Mouse (Mus musculus): Measurements from ENCODE around the gene Slit3. TPM values are rescaled to one million over a fixed set of nuclear protein-coding genes. Genes with fewer than 3 reads are reported as not detected.

Gene Slit3
- total and polyA plus RNA-seq, 3 experiments = 0.55 to 4.8 (median 2.8) TPM

DNA sequence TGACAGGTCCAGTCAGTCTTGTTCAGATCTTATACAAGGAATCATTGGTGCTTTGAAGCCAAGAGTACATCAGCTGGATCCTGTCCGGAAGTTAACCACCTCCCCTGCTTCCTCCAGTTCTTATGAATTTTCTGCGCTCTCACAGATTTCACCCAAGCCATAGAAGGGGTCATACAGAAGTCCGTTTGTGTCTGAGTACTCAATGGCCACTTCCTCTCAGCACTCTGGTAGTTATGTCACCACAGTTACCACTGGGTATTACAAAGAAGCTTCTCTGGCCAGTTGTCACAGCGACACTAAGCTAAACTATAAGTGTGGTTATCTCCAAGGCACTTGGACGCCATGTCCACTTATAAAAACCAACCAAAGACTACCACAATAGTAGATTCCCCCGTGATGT lies 536.6 kb downstream of the Slit3 start:
- dilution Hi-C loops (cut with MboI; ENCODE audit: extremely low pct_ligation_motif_present, extremely low pct_unique_long_range_greater_than_20kb, low sequenced_read_pairs) = no loop called here
- Histone ChIP-seq H3K36me3 (replicated peaks in 1 of 2; ENCODE audit: control insufficient read depth in 1 of 2, insufficient read depth in 1 of 2, low read length in 1 of 2) (no peaks in the 10 kb centered on the region), H3K4me3 (replicated peaks in 1 of 3; ENCODE audit: low read depth in 2 of 3, low read length in 2 of 3, poor library complexity in 1 of 3) (no peak overlapping the region), H3K79me2 (replicated peaks; ENCODE audit: control insufficient read depth, extremely low read depth, insufficient read depth, poor library complexity, severe bottlenecking) (no peaks in the 10 kb centered on the region), H3K9ac (ENCODE audit: insufficient read depth, low read depth) (no peak overlapping the region), H3K27me3 (replicated peaks) (no peaks in the 10 kb centered on the region), H3K9me3 (replicated peaks; ENCODE audit: low read length) (no peaks in the 10 kb centered on the region), H3K4me2 (ENCODE audit: insufficient read depth, low read depth, poor library complexity, severe bottlenecking) (peak overlapping the region; percentile 51), H3K4me1 (ENCODE audit: control insufficient read depth in 1 of 2, insufficient read depth in 2 of 2) (peaks cover 3 to 24% of the 10 kb centered on the region in 2 experiments), H3K27ac (ENCODE audit: insufficient read depth, low read depth) (no peak overlapping the region)
- DNase-seq (ENCODE audit: extremely low read depth) = no peak
- in situ Hi-C loops (cut with MboI; ENCODE audit: low pct_ligation_motif_present, low pct_unique_long_range_greater_than_20kb, low sequenced_read_pairs) = loop anchor here (25.0 kb wide), 1 partner anchor 220 kb away; no protein-coding TSS in a partner anchor
- TF ChIP-seq E2F4 (IDR thresholded peaks at IDR 0.05; ENCODE audit: insufficient replicate concordance, low read depth, low read length) (no peak), KAT2A (IDR thresholded peaks at IDR 0.05; ENCODE audit: insufficient replicate concordance, low read length) (no peak), USF2 (conservative IDR thresholded peaks at IDR 0.05; ENCODE audit: low read depth, low read length) (no peak), CHD2 (IDR thresholded peaks at IDR 0.05; ENCODE audit: low read length) (no peak), ZNF384 (IDR thresholded peaks at IDR 0.05; ENCODE audit: low read depth, low read length) (no peak), SMC3 (IDR thresholded peaks at IDR 0.05; ENCODE audit: low read depth, low read length) (no peak), MXI1 (IDR thresholded peaks at IDR 0.05; ENCODE audit: low read depth, low read length) (no peak), SIN3A (IDR thresholded peaks at IDR 0.05; ENCODE audit: low read length) (no peak)

DNA sequence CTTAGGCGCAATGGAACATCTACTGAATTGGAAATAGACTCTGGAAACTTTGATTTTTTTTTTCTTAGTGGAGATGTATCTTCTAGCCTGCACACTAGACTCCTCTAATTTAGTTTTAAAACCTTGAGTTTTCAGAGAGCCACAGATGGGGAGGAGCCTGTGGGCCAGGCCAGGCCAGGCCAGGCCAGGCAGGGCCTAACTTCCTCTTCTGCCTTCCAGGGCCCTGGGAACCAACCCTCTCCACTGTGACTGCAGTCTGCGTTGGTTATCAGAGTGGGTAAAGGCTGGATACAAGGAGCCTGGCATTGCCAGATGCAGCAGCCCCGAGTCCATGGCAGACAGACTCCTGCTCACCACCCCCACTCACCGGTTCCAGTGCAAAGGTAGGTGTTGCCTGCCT lies 539.9 kb downstream of the Slit3 start:
- Histone ChIP-seq H3K9me3 (replicated peaks; ENCODE audit: low read length) (no peaks in the 10 kb centered on the region), H3K36me3 (replicated peaks in 1 of 2; ENCODE audit: control insufficient read depth in 1 of 2, insufficient read depth in 1 of 2, low read length in 1 of 2) (peaks cover 0 to 18% of the 10 kb centered on the region in 2 experiments), H3K9ac (ENCODE audit: insufficient read depth, low read depth) (no peak overlapping the region), H3K79me2 (replicated peaks; ENCODE audit: control insufficient read depth, extremely low read depth, insufficient read depth, poor library complexity, severe bottlenecking) (no peaks in the 10 kb centered on the region), H3K4me1 (ENCODE audit: control insufficient read depth in 1 of 2, insufficient read depth in 2 of 2) (peaks cover 3 to 32% of the 10 kb centered on the region in 2 experiments), H3K4me2 (ENCODE audit: insufficient read depth, low read depth, poor library complexity, severe bottlenecking) (no peak overlapping the region), H3K4me3 (replicated peaks in 1 of 3; ENCODE audit: low read depth in 2 of 3, low read length in 2 of 3, poor library complexity in 1 of 3) (peak overlapping the region in 1 of 3 experiments; percentile 47), H3K27me3 (replicated peaks) (no peaks in the 10 kb centered on the region), H3K27ac (ENCODE audit: insufficient read depth, low read depth) (no peak overlapping the region)
- dilution Hi-C loops (cut with MboI; ENCODE audit: extremely low pct_ligation_motif_present, extremely low pct_unique_long_range_greater_than_20kb, low sequenced_read_pairs) = no loop called here
- in situ Hi-C loops (cut with MboI; ENCODE audit: low pct_ligation_motif_present, low pct_unique_long_range_greater_than_20kb, low sequenced_read_pairs) = loop anchor here (25.0 kb wide), 1 partner anchor 224 kb away; no protein-coding TSS in a partner anchor
- TF ChIP-seq KAT2A (IDR thresholded peaks at IDR 0.05; ENCODE audit: insufficient replicate concordance, low read length) = no peak
- no peak for TF ChIP-seq CHD2 (IDR thresholded peaks at IDR 0.05; ENCODE audit: low read length)
- TF ChIP-seq MAX (IDR thresholded peaks at IDR 0.05; ENCODE audit: low read length) = no peak
- no peak for TF ChIP-seq MXI1 (IDR thresholded peaks at IDR 0.05; ENCODE audit: low read depth, low read length)
- peak; percentile 40 for DNase-seq (ENCODE audit: extremely low read depth)

DNA sequence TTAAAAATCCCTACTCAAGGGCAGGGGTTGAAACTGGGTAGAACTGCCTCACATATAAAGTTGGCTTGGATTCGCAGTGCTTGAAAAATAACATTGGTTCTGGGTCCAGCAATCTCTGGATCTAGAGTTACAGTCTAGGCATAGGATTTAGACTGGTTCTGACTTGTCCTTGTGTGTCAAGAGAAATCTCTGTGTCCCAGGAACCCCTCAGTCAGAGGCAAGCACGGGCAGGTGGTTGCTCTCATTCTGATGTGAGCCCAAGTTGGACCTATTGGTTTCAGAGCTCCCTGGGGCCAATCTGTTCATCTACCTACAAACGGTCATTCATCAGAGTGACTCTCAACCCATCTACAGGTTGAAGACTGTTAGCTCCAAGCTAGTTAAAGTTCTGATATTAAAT lies 541.9 kb downstream of the Slit3 start:
- Histone ChIP-seq H3K27me3 (replicated peaks) (no peaks in the 10 kb centered on the region), H3K4me3 (replicated peaks in 1 of 3; ENCODE audit: low read depth in 2 of 3, low read length in 2 of 3, poor library complexity in 1 of 3) (no peak overlapping the region), H3K4me2 (ENCODE audit: insufficient read depth, low read depth, poor library complexity, severe bottlenecking) (no peak overlapping the region), H3K9me3 (replicated peaks; ENCODE audit: low read length) (no peaks in the 10 kb centered on the region), H3K36me3 (replicated peaks in 1 of 2; ENCODE audit: control insufficient read depth in 1 of 2, insufficient read depth in 1 of 2, low read length in 1 of 2) (peaks cover 0 to 28% of the 10 kb centered on the region in 2 experiments), H3K9ac (ENCODE audit: insufficient read depth, low read depth) (no peak overlapping the region), H3K79me2 (replicated peaks; ENCODE audit: control insufficient read depth, extremely low read depth, insufficient read depth, poor library complexity, severe bottlenecking) (no peaks in the 10 kb centered on the region), H3K4me1 (ENCODE audit: control insufficient read depth in 1 of 2, insufficient read depth in 2 of 2) (peaks cover 3 to 24% of the 10 kb centered on the region in 2 experiments), H3K27ac (ENCODE audit: insufficient read depth, low read depth) (no peak overlapping the region)
- no peak for DNase-seq (ENCODE audit: extremely low read depth)
- TF ChIP-seq POLR2A (IDR thresholded peaks at IDR 0.05; ENCODE audit: low read depth, low read length) (no peak), ZMIZ1 (IDR thresholded peaks at IDR 0.05; ENCODE audit: low read depth, low read length) (no peak), MAFK (IDR thresholded peaks at IDR 0.05; ENCODE audit: insufficient replicate concordance, low read length) (no peak), GABPA (IDR thresholded peaks at IDR 0.05; ENCODE audit: insufficient replicate concordance, low read depth, low read length) (no peak), ETS1 (conservative IDR thresholded peaks at IDR 0.05; ENCODE audit: low read depth, low read length) (no peak)
- dilution Hi-C loops (cut with MboI; ENCODE audit: extremely low pct_ligation_motif_present, extremely low pct_unique_long_range_greater_than_20kb, low sequenced_read_pairs) (no loop called here), in situ Hi-C loops (cut with MboI; ENCODE audit: low pct_ligation_motif_present, low pct_unique_long_range_greater_than_20kb, low sequenced_read_pairs) (loop anchor here (25.0 kb wide), 1 partner anchor 226 kb away; no protein-coding TSS in a partner anchor)
